Mouse (Mus musculus) B cell, adult (primary cell): ENCODE data around the gene Rhox4a. TPM values are rescaled to one million over a fixed set of nuclear protein-coding genes. Genes with fewer than 3 reads are reported as not detected.

Experiments used
- total RNA-seq: library from RNA; stranded (reverse); gene quantifications from 4 replicates; pipeline ENCODE4 v1.2.4, GENCODE M21; 2023; ENCODE audit not compliant: inconsistent age

Rhox4a gene
- not detected in 4 replicates for total RNA-seq

DNA sequence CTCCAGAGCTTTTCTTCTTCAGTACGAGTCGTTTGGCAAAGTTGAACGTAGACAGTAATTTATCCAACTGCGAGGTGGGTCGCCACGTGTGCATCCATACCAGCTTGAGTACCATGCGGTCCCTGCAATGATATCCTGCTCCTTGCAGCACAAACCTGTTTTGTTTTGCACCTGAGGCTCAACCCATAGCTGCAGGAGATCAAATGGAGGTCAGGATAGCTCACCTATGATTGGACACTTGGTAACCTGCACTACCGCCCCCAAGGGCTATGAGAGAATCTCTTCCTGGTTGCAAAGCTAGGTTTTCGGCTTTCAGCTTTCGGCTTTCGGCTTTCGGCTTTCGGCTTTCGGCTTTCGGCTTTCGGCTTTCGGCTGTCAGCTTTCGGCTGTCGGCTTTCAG is at the start of gene Rhox4a:
Gene Rhox4a (plus strand): TSS at position 301 of the 400 bp plus-strand sequence.

GRCm38 (mm10) chrX:37222158-37222557 is 43.0 kb upstream of the Rhox4a start, which contains the start of gene Rhox1:
Gene Rhox1, minus strand, starts transcription at chrX:37222258.

DNA sequence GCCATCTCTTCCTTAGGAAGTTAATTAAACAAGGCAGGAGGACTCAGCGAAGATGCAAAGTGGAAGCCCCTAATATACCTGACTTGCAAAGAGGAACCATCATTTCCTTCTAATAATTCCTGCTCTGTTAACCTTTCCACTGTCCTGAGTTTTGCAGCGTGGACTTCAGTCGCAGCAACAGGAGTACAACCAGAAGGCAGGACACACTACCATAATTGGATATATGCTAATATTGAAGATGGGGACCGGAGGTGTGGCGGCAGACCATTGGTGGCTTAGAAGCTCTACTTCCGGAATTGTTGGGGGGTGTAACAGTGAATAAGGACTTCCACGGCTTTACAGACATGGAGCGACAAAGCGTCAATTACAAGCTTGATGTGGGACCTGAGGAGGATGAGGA is 20.5 kb upstream of the Rhox4a start, which contains the start of gene Rhox2a:
Gene Rhox2a (plus strand): TSS at position 301 of the 400 bp plus-strand sequence.

GRCm38 (mm10) chrX:37249619-37250018 is 15.5 kb upstream of the Rhox4a start, which contains the start of gene Rhox3a:
Gene Rhox3a, plus strand, starts transcription at chrX:37249919.

Other genes with a start within 250 kb of the Rhox4a start
- not detected in 4 replicates for gene Sowahd, start 216.5 kb upstream of the Rhox4a start, total RNA-seq
- 1,363 to 1,422 TPM (median 1,391 TPM) in 4 replicates for gene Rpl39, start 179.9 kb upstream of the Rhox4a start, total RNA-seq
- gene Upf3b, start 155.0 kb upstream of the Rhox4a start, total RNA-seq, result 46.3 to 51.6 TPM (median 49.7 TPM) in 4 replicates
- gene Nkap, start 138.5 kb upstream of the Rhox4a start, total RNA-seq, result 15.6 to 18.2 TPM (median 16.6 TPM) in 4 replicates
- not detected in 4 replicates for gene Akap14, start 96.5 kb upstream of the Rhox4a start, total RNA-seq
- 89.5 to 105 TPM (median 95.8 TPM) in 4 replicates for gene Ndufa1, start 74.2 kb upstream of the Rhox4a start, total RNA-seq
- gene Rnf113a1, start 74.1 kb upstream of the Rhox4a start, total RNA-seq, result 1.00 to 1.9 TPM (median 1.2 TPM) in 4 replicates
- not detected in 4 replicates for gene Gm9, start 54.3 kb upstream of the Rhox4a start, total RNA-seq
- not detected in 4 replicates for gene Rhox1, start 43.1 kb upstream of the Rhox4a start, total RNA-seq
- not detected in 4 replicates for gene Rhox2a, start 20.4 kb upstream of the Rhox4a start, total RNA-seq
- gene Rhox3a, start 15.4 kb upstream of the Rhox4a start, total RNA-seq, result not detected in 4 replicates
- gene Rhox3a2, start 114.7 kb downstream of the Rhox4a start, total RNA-seq, result not detected in 4 replicates
- gene Rhox4a2, start 125.5 kb downstream of the Rhox4a start, total RNA-seq, result not detected in 4 replicates
- gene Rhox2b, start 146.7 kb downstream of the Rhox4a start, total RNA-seq, result not detected in 4 replicates
- not detected in 4 replicates for gene Rhox4b, start 167.2 kb downstream of the Rhox4a start, total RNA-seq
- gene Rhox2c, start 188.3 kb downstream of the Rhox4a start, total RNA-seq, result not detected in 4 replicates
- gene Rhox3c, start 193.2 kb downstream of the Rhox4a start, total RNA-seq, result not detected in 4 replicates
- gene Rhox4c, start 215.0 kb downstream of the Rhox4a start, total RNA-seq, result not detected in 4 replicates
- not detected in 4 replicates for gene Rhox2d, start 228.1 kb downstream of the Rhox4a start, total RNA-seq
- gene Rhox4d, start 249.0 kb downstream of the Rhox4a start, total RNA-seq, result not detected in 4 replicates